Mouse (Mus musculus): Measurements from ENCODE around the gene Gm6710. TPM values are rescaled to one million over a fixed set of nuclear protein-coding genes. Genes with fewer than 3 reads are reported as not detected.
"Not testable (repeated sequence)": the region's sequence is repeated elsewhere in the genome, so short reads cannot be mapped to it uniquely, and the experiment has no call there.

Gm6710 gene
- 10 to 100 TPM in 22 of 26 experiments, 1 to 10 TPM in 4; 5.6 to 72.3 (median 18.4) TPM for total RNA-seq (2018; cell fraction: chromatin; rRNA removed)
- 10 to 100 TPM in 5 of 26 experiments, 1 to 10 TPM in 21; 4.4 to 14.9 (median 7.2) TPM for total RNA-seq (2018; cell fraction: cytosol; rRNA removed)
- 10 to 100 TPM in 14 of 26 experiments, 1 to 10 TPM in 12; 3.1 to 75.4 (median 12.6) TPM for total RNA-seq (2018; cell fraction: nucleus; rRNA removed)
- polyA plus RNA-seq (2018), result 4.4 to 13.2 TPM (median 9.9 TPM) in 3 replicates

GRCm38 (mm10) chr2:175869024-175869423, at the start of gene Gm6710:
TSS of gene Gm6710 (plus strand) at chr2:175869219.
- H3K4me3 ChIP-seq (ENCODE audit: inconsistent target); H3K36me3 ChIP-seq (ENCODE audit: inconsistent target); H3K27ac ChIP-seq; H3K79me2 ChIP-seq (ENCODE audit: inconsistent target): not testable (repeated sequence)
- WGBS (ENCODE audit: missing documents), result no CpG with 5 or more reads among the region's 7 CpGs

Other genes starting within 250 kb of the Gm6710 start
- gene Gm11007, start 225.2 kb upstream of the Gm6710 start, polyA plus RNA-seq (2018), result not detected in 3 replicates
- not detected in 3 replicates for gene Zfp969, start 165.6 kb upstream of the Gm6710 start, polyA plus RNA-seq (2018)
- gene Gm2007, start 127.7 kb upstream of the Gm6710 start, polyA plus RNA-seq (2018), result not detected in 3 replicates
- gene Gm14288, start 68.1 kb upstream of the Gm6710 start, polyA plus RNA-seq (2018), result 3.4 to 5.9 TPM (median 5.4 TPM) in 3 replicates
- gene Zfp966, start 61.9 kb downstream of the Gm6710 start, polyA plus RNA-seq (2018), result 5.6 to 6.9 TPM (median 6.1 TPM) in 3 replicates
- gene Gm2026, start 96.1 kb downstream of the Gm6710 start, polyA plus RNA-seq (2018), result 4.2 to 15.2 TPM (median 6.5 TPM) in 3 replicates

All from macrophage (primary cell).